Mouse (Mus musculus): ENCODE results near the gene Galnt3. TPM values are rescaled to one million over a fixed set of nuclear protein-coding genes. Genes with fewer than 3 reads are reported as not detected.

The Galnt3 gene
- polyA plus RNA-seq, 1 experiment from 2014 or later = 0.31 TPM

DNA sequence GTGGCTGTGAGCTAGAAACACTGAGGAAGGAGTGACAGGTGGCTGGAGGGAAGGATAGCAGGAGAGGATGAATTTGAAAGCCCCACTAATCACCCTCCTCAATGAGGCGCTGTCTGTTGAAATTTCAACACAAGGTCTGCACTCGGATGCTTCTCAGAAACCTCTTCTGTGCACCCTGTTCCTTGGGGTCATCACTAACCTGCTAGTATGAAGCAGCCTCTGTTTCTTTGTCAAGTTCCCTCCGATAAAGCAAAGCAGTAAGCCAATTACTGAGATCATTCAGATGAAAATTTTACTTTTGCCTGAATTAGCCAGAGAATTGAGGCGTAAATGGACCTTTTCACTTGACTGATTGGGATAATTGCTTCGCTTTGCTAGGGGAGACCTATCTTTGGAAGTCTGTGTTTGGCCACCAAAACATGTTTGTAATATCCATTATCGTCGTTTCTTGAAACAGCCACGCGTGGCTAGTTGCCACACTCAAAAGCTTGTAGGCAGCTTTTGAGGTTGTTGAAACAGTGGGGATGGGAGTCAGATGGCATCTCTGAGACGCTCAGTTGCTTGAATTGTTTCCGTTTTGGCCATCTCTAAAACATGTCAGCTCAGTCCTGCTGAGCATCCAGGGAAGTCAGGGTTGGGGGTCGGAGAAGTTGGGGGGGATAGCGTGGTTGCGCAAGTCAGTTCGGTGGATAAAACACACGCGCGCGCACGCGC, 83.4 kb downstream of the Galnt3 start:
- WGBS (ENCODE audit: insufficient replicate concordance) = 88% methylated on average over 21 of the region's 21 CpGs
- no peaks in the 10 kb centered on the region for H3K36me3 ChIP-seq (replicated peaks; ENCODE audit: insufficient read depth, low read length)
- no peak overlapping the region for H3K9ac ChIP-seq (replicated peaks)

GRCm38 (mm10) chr2:66040611-66041010, 84.2 kb downstream of the Galnt3 start:
- no peaks in the 10 kb centered on the region for H3K36me3 ChIP-seq (replicated peaks; ENCODE audit: insufficient read depth, low read length)

More for the DNA sequence above, 83.4 kb downstream of the Galnt3 start:
- no peak for TF ChIP-seq CTCF (IDR thresholded peaks at IDR 0.05; ENCODE audit: low read depth)
- TF ChIP-seq EP300 (IDR thresholded peaks at IDR 0.05; ENCODE audit: low read depth) = no peak
- Histone ChIP-seq H3K4me1 (ENCODE audit: insufficient read depth) (no peaks in the 10 kb centered on the region), H3K9me3 (ENCODE audit: low read length) (no peaks in the 10 kb centered on the region), H3K27me3 (ENCODE audit: insufficient read depth, low read length) (no peaks in the 10 kb centered on the region), H3K4me3 (ENCODE audit: low read depth, low read length) (no peak overlapping the region), H3K27ac (ENCODE audit: low read depth) (no peak overlapping the region), H3K4me2 (ENCODE audit: low read depth, low read length) (no peak overlapping the region)
- DNase-seq (no peak), ATAC-seq (no peak)

GRCm38 (mm10) chr2:66034907-66035679, 89.7 kb downstream of the Galnt3 start:
- Histone ChIP-seq H3K4me1 (ENCODE audit: insufficient read depth) (no peaks in the 10 kb centered on the region), H3K36me3 (replicated peaks; ENCODE audit: insufficient read depth, low read length) (no peaks in the 10 kb centered on the region), H3K4me3 (ENCODE audit: low read depth, low read length) (no peak overlapping the region), H3K9ac (replicated peaks) (no peak overlapping the region), H3K9me3 (ENCODE audit: low read length) (no peaks in the 10 kb centered on the region), H3K27me3 (ENCODE audit: insufficient read depth, low read length) (no peaks in the 10 kb centered on the region), H3K27ac (ENCODE audit: low read depth) (no peak overlapping the region), H3K4me2 (ENCODE audit: low read depth, low read length) (no peak overlapping the region)
- DNase-seq = no peak
- 75% methylated on average over 9 of the region's 9 CpGs for WGBS (ENCODE audit: insufficient replicate concordance)
- ATAC-seq = no peak
- TF ChIP-seq CTCF (IDR thresholded peaks at IDR 0.05; ENCODE audit: low read depth) (no peak), EP300 (IDR thresholded peaks at IDR 0.05; ENCODE audit: low read depth) (no peak)

More at GRCm38 (mm10) chr2:66040611-66041010, 84.2 kb downstream of the Galnt3 start:
- TF ChIP-seq CTCF (IDR thresholded peaks at IDR 0.05; ENCODE audit: low read depth) = no peak
- no peak for TF ChIP-seq EP300 (IDR thresholded peaks at IDR 0.05; ENCODE audit: low read depth)
- DNase-seq (no peak), ATAC-seq (no peak)
- Histone ChIP-seq H3K4me3 (ENCODE audit: low read depth, low read length) (no peak overlapping the region), H3K9me3 (ENCODE audit: low read length) (no peaks in the 10 kb centered on the region), H3K27me3 (ENCODE audit: insufficient read depth, low read length) (no peaks in the 10 kb centered on the region), H3K27ac (ENCODE audit: low read depth) (no peak overlapping the region), H3K4me2 (ENCODE audit: low read depth, low read length) (no peak overlapping the region), H3K9ac (replicated peaks) (no peak overlapping the region), H3K4me1 (ENCODE audit: insufficient read depth) (no peaks in the 10 kb centered on the region)

Other genes starting within 250 kb of the Galnt3 start
- 0.56 and 0.60 TPM in 2 replicates for gene Ttc21b, start 131.6 kb upstream of the Galnt3 start, polyA plus RNA-seq (2015; fragmentation: Nextera tagmentation; extraction: Ambion mirVana)

Measured in liver, postnatal 0 days (tissue).